16 mouse cellular contexts compared by ENCODE assay signal in genomic region chr15:79826221-79826935, GRCm38 (mm10). TPM values are rescaled to one million over a fixed set of nuclear protein-coding genes. Genes with fewer than 3 reads are reported as not detected.
A peak's percentile ranks its signal among the peaks of the same experiment; 100 is the strongest.
DNase-seq lines count a peak whose midpoint lies in the region; ATAC-seq lines count a peak whose summit lies in the region.
"Had no signal": no experiment of that assay in that cellular context is flagged by ENCODE, and none has a peak within 500 bp of the region (broad histone marks: within the 10 kb centered on the region; RNA-seq: fewer than 3 reads in every experiment).

No protein-coding gene starts in this region.

- H3K36me3 ChIP-seq in embryonic facial prominence, embryonic 13.5 days = peaks cover 53% of the 10 kb centered on the region
- H3K36me3 ChIP-seq in embryonic facial prominence, embryonic 10.5 days (replicated peaks) = peaks cover 60% of the 10 kb centered on the region
- H3K36me3 ChIP-seq in limb, embryonic 13.5 days = peaks cover 70% of the 10 kb centered on the region
- peaks cover 55% of the 10 kb centered on the region for H3K36me3 ChIP-seq in limb, embryonic 10.5 days
- H3K36me3 ChIP-seq in forebrain, embryonic 15.5 days = peaks cover 15% of the 10 kb centered on the region
- 0 out of 2 replicates have a peak, but pooled peaks cover 10% of the 10 kb centered on the region for H3K36me3 ChIP-seq in intestine, embryonic 15.5 days

- no peaks in the 10 kb centered on the region for H3K9me3 ChIP-seq in embryonic facial prominence, embryonic 13.5 days
- no peaks in the 10 kb centered on the region for H3K9me3 ChIP-seq in embryonic facial prominence, embryonic 10.5 days
- H3K9me3 ChIP-seq in limb, embryonic 13.5 days = no peaks in the 10 kb centered on the region
- H3K9me3 ChIP-seq in limb, embryonic 10.5 days (replicated peaks) = no peaks in the 10 kb centered on the region
- H3K9me3 ChIP-seq in forebrain, embryonic 15.5 days = no peaks in the 10 kb centered on the region
- no peaks in the 10 kb centered on the region for H3K9me3 ChIP-seq in intestine, embryonic 15.5 days
- H3K9me3 ChIP-seq: heart, embryonic 10.5 days; liver, embryonic 15.5 days had no signal

- no peak overlapping the region for H3K27ac ChIP-seq in embryonic facial prominence, embryonic 13.5 days
- H3K27ac ChIP-seq in embryonic facial prominence, embryonic 10.5 days (replicated peaks) = no peak overlapping the region
- H3K27ac ChIP-seq in limb, embryonic 13.5 days = no peak overlapping the region
- H3K27ac ChIP-seq in limb, embryonic 10.5 days = no peak overlapping the region
- H3K27ac ChIP-seq in forebrain, embryonic 15.5 days (replicated peaks) = no peak overlapping the region
- H3K27ac ChIP-seq in intestine, embryonic 15.5 days = no peak overlapping the region
- H3K27ac ChIP-seq: gastrocnemius, adult 2 months; heart, embryonic 10.5 days; liver, embryonic 15.5 days; stomach, postnatal 0 days had no signal

- 77% methylated on average over 9 of the region's 9 CpGs for WGBS in embryonic facial prominence, embryonic 13.5 days
- 84% methylated on average over 9 of the region's 9 CpGs for WGBS in embryonic facial prominence, embryonic 10.5 days
- 82% methylated on average over 9 of the region's 9 CpGs for WGBS in limb, embryonic 13.5 days
- WGBS in limb, embryonic 10.5 days = 89% methylated on average over 9 of the region's 9 CpGs
- 90% methylated on average over 9 of the region's 9 CpGs for WGBS in forebrain, embryonic 15.5 days
- 84% methylated on average over 9 of the region's 9 CpGs for WGBS in intestine, embryonic 15.5 days

- H3K9ac ChIP-seq in embryonic facial prominence, embryonic 13.5 days = 0 out of 2 replicates have a peak overlapping the region, but pooled peaks have one; percentile 51
- peak overlapping the region; percentile 36; the same call in 1 of the 2 replicates for H3K9ac ChIP-seq in limb, embryonic 13.5 days
- H3K9ac ChIP-seq in forebrain, embryonic 15.5 days (replicated peaks) = 0 out of 2 replicates have a peak overlapping the region, but pooled peaks have one; percentile 22
- no peak overlapping the region for H3K9ac ChIP-seq in intestine, embryonic 15.5 days
- H3K9ac ChIP-seq: liver, embryonic 15.5 days had no signal

- no peak overlapping the region for H3K4me2 ChIP-seq in embryonic facial prominence, embryonic 13.5 days
- no peak overlapping the region for H3K4me2 ChIP-seq in limb, embryonic 13.5 days (replicated peaks)
- H3K4me2 ChIP-seq in forebrain, embryonic 15.5 days (replicated peaks) = no peak overlapping the region
- H3K4me2 ChIP-seq in intestine, embryonic 15.5 days (replicated peaks) = no peak overlapping the region
- H3K4me2 ChIP-seq: liver, embryonic 15.5 days had no signal

- H3K27me3 ChIP-seq in embryonic facial prominence, embryonic 13.5 days = no peaks in the 10 kb centered on the region
- H3K27me3 ChIP-seq in embryonic facial prominence, embryonic 10.5 days (replicated peaks; ENCODE audit: low read depth, poor library complexity, severe bottlenecking) = no peaks in the 10 kb centered on the region
- no peaks in the 10 kb centered on the region for H3K27me3 ChIP-seq in limb, embryonic 13.5 days
- H3K27me3 ChIP-seq in limb, embryonic 10.5 days (ENCODE audit: low read depth, poor library complexity, severe bottlenecking) = no peaks in the 10 kb centered on the region; the same call in 1 of the 2 replicates
- H3K27me3 ChIP-seq in forebrain, embryonic 15.5 days = no peaks in the 10 kb centered on the region
- no peaks in the 10 kb centered on the region for H3K27me3 ChIP-seq in intestine, embryonic 15.5 days (replicated peaks)
- H3K27me3 ChIP-seq: liver, embryonic 15.5 days had no signal

- ATAC-seq in embryonic facial prominence, embryonic 13.5 days (ENCODE audit: insufficient number of reproducible peaks, insufficient read depth, low FRiP score, low TSS enrichment, low read depth) = no peak
- no peak for ATAC-seq in limb, embryonic 13.5 days (ENCODE audit: low FRiP score, low read depth)
- no peak for ATAC-seq in forebrain, embryonic 15.5 days (replicated peaks)
- no peak for ATAC-seq in intestine, embryonic 15.5 days

- no peak overlapping the region for H3K4me3 ChIP-seq in embryonic facial prominence, embryonic 13.5 days
- H3K4me3 ChIP-seq in embryonic facial prominence, embryonic 10.5 days = no peak overlapping the region
- no peak overlapping the region for H3K4me3 ChIP-seq in limb, embryonic 13.5 days
- H3K4me3 ChIP-seq in limb, embryonic 10.5 days = no peak overlapping the region
- H3K4me3 ChIP-seq in forebrain, embryonic 15.5 days = no peak overlapping the region
- H3K4me3 ChIP-seq in intestine, embryonic 15.5 days (replicated peaks) = no peak overlapping the region
- H3K4me3 ChIP-seq: gastrocnemius, adult 2 months; heart, embryonic 10.5 days; liver, embryonic 15.5 days had no signal

- peaks cover 65% of the 10 kb centered on the region for H3K4me1 ChIP-seq in embryonic facial prominence, embryonic 13.5 days
- H3K4me1 ChIP-seq in embryonic facial prominence, embryonic 10.5 days = peaks cover 65% of the 10 kb centered on the region
- H3K4me1 ChIP-seq in limb, embryonic 13.5 days = peaks cover 67% of the 10 kb centered on the region
- H3K4me1 ChIP-seq in limb, embryonic 10.5 days = peaks cover 41% of the 10 kb centered on the region
- peaks cover 61% of the 10 kb centered on the region for H3K4me1 ChIP-seq in forebrain, embryonic 15.5 days
- H3K4me1 ChIP-seq in intestine, embryonic 15.5 days (replicated peaks) = peaks cover 32% of the 10 kb centered on the region

- DNase-seq in embryonic facial prominence, embryonic 10.5 days (ENCODE audit: low spot score) = no peak
- DNase-seq in limb, embryonic 10.5 days (ENCODE audit: low spot score) = no peak
- peak; percentile 39 to 46 for DNase-seq in cerebellum, adult 18-20 months
- no peak for DNase-seq in thymus, adult 18-20 months
- DNase-seq: gastrocnemius, adult 2 months; kidney, adult 11 months; kidney, postnatal 25 days; thymus, postnatal 36 days had no signal

RNA-seq across cellular contexts. Expression of gene Npcd, which starts 7.7 kb away (rescaled TPM):
- 0.32 and 0.39 TPM in 2 replicates for polyA plus RNA-seq in embryonic facial prominence, embryonic 13.5 days (2015; fragmentation: Nextera tagmentation; extraction: Ambion mirVana)
- not detected in 2 replicates for polyA plus RNA-seq in embryonic facial prominence, embryonic 10.5 days (2016; fragmentation: Nextera tagmentation; extraction: Ambion mirVana)
- 0.46 and 0.60 TPM in 2 replicates for polyA plus RNA-seq in limb, embryonic 13.5 days (2015; fragmentation: Nextera tagmentation; extraction: Ambion mirVana)
- not detected in 2 replicates for polyA plus RNA-seq in limb, embryonic 10.5 days (2016; fragmentation: Nextera tagmentation; extraction: Ambion mirVana)
- polyA plus RNA-seq in forebrain, embryonic 15.5 days (2015; fragmentation: Nextera tagmentation; extraction: Ambion mirVana) = 0.46 TPM in 1 of 2 replicates, not detected in the other
- 0.23 and 0.27 TPM in 2 replicates for polyA plus RNA-seq in intestine, embryonic 15.5 days (2015; fragmentation: Nextera tagmentation; extraction: Ambion mirVana)
- polyA plus RNA-seq: heart, embryonic 10.5 days; limb, embryonic 11.5 days; liver, embryonic 15.5 days; stomach, postnatal 0 days had no signal

RNA-seq across cellular contexts. Expression of gene Cbx6, which starts 8.1 kb away (rescaled TPM):
- polyA plus RNA-seq in embryonic facial prominence, embryonic 13.5 days (2015; fragmentation: Nextera tagmentation; extraction: Ambion mirVana) = 54.7 and 56.7 TPM in 2 replicates
- 16.1 and 18.1 TPM in 2 replicates for polyA plus RNA-seq in embryonic facial prominence, embryonic 10.5 days (2016; fragmentation: Nextera tagmentation; extraction: Ambion mirVana)
- polyA plus RNA-seq in limb, embryonic 13.5 days (2015; fragmentation: Nextera tagmentation; extraction: Ambion mirVana) = 45.4 and 54.5 TPM in 2 replicates
- 15.5 and 18.2 TPM in 2 replicates for polyA plus RNA-seq in limb, embryonic 10.5 days (2016; fragmentation: Nextera tagmentation; extraction: Ambion mirVana)
- polyA plus RNA-seq in forebrain, embryonic 15.5 days (2015; fragmentation: Nextera tagmentation; extraction: Ambion mirVana) = 50.1 and 52.7 TPM in 2 replicates
- 39.1 and 39.7 TPM in 2 replicates for polyA plus RNA-seq in intestine, embryonic 15.5 days (2015; fragmentation: Nextera tagmentation; extraction: Ambion mirVana)

RNA-seq across cellular contexts. Expression of gene Nptxr, which starts 21.8 kb away (rescaled TPM):
- 4.7 and 5.4 TPM in 2 replicates for polyA plus RNA-seq in embryonic facial prominence, embryonic 13.5 days (2015; fragmentation: Nextera tagmentation; extraction: Ambion mirVana)
- 1.8 and 2.2 TPM in 2 replicates for polyA plus RNA-seq in embryonic facial prominence, embryonic 10.5 days (2016; fragmentation: Nextera tagmentation; extraction: Ambion mirVana)
- 2.7 and 2.9 TPM in 2 replicates for polyA plus RNA-seq in limb, embryonic 13.5 days (2015; fragmentation: Nextera tagmentation; extraction: Ambion mirVana)
- 0.55 and 0.65 TPM in 2 replicates for polyA plus RNA-seq in limb, embryonic 10.5 days (2016; fragmentation: Nextera tagmentation; extraction: Ambion mirVana)
- polyA plus RNA-seq in forebrain, embryonic 15.5 days (2015; fragmentation: Nextera tagmentation; extraction: Ambion mirVana) = 19.4 and 19.5 TPM in 2 replicates
- 2.8 and 3.3 TPM in 2 replicates for polyA plus RNA-seq in intestine, embryonic 15.5 days (2015; fragmentation: Nextera tagmentation; extraction: Ambion mirVana)

RNA-seq across cellular contexts. Expression of gene Dnal4, which starts 48.7 kb away (rescaled TPM):
- 69.2 and 74.4 TPM in 2 replicates for polyA plus RNA-seq in embryonic facial prominence, embryonic 13.5 days (2015; fragmentation: Nextera tagmentation; extraction: Ambion mirVana)
- polyA plus RNA-seq in embryonic facial prominence, embryonic 10.5 days (2016; fragmentation: Nextera tagmentation; extraction: Ambion mirVana) = 66.3 and 68.6 TPM in 2 replicates
- 69.5 and 74.1 TPM in 2 replicates for polyA plus RNA-seq in limb, embryonic 13.5 days (2015; fragmentation: Nextera tagmentation; extraction: Ambion mirVana)
- 62.2 and 70.4 TPM in 2 replicates for polyA plus RNA-seq in limb, embryonic 10.5 days (2016; fragmentation: Nextera tagmentation; extraction: Ambion mirVana)
- polyA plus RNA-seq in forebrain, embryonic 15.5 days (2015; fragmentation: Nextera tagmentation; extraction: Ambion mirVana) = 94.8 and 99.9 TPM in 2 replicates
- 42.6 and 44.5 TPM in 2 replicates for polyA plus RNA-seq in intestine, embryonic 15.5 days (2015; fragmentation: Nextera tagmentation; extraction: Ambion mirVana)

Comparison
In these comparisons a context has a peak if more than half of its experiments do, and no peak if none do; other contexts are left out.
1. DNase-seq: peak in cerebellum, adult 18-20 months (2 of 2); none in embryonic facial prominence, embryonic 10.5 days (single experiment), limb, embryonic 10.5 days (single experiment) and thymus, adult 18-20 months (0 of 2).